Mouse (Mus musculus) stomach, postnatal 0 days (tissue): ENCODE measurements around the gene Fxyd7.

Source experiments
- CTCF ChIP-seq: IDR thresholded peaks from 2 replicates; pipeline ENCODE4 v1.5.1; 2016; ENCODE audit warnings: antibody characterized with exemption, low read depth, mild to moderate bottlenecking, moderate library complexity
- EP300 ChIP-seq: optimal IDR thresholded peaks from 2 replicates; pipeline ENCODE3; 2016; ENCODE audit warnings: antibody characterized with exemption

DNA sequence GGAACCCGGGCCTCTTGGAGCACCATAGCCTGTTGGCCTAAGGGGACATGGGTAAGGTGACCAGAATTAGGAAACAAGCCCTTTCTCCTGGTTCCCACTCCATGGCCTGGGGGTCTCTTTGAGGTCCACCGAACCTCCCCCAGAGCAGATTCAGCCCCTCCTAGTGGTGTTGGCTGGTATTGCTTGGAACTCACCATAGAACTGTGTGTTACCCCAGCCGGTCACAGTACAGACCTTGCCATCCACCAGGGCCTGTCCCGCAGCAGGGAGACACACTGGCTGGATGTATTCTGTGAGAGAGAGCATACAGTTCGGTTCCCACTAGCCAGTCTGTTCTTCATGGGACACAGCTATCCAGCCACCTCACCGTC is 48.3 kb upstream of the Fxyd7 start:
- peak; percentile 37 for TF ChIP-seq CTCF
- TF ChIP-seq EP300: no peak
